Mouse (Mus musculus) CH12.LX (cell line): Measurements from ENCODE around the gene Klhl3.

Experiments used
- CHD1 ChIP-seq: IDR thresholded peaks from 2 replicates; pipeline ENCODE4 v1.6.1; 2012; ENCODE audit warnings: low read depth, low read length, improper control_type of control experiment, inconsistent platforms
- CTCF ChIP-seq, 2 experiments: IDR thresholded peaks in 1 of 2; conservative IDR thresholded peaks in 1 of 2; 2 replicates each; pipeline ENCODE4 v1.5.1; 2011 to 2012; ENCODE audit warnings: low read depth in 2 of 2, low read length in 2 of 2, improper control_type of control experiment in 1 of 2, inconsistent platforms in 1 of 2, mild to moderate bottlenecking in 1 of 2, moderate library complexity in 1 of 2
- EP300 ChIP-seq: IDR thresholded peaks from 2 replicates; pipeline ENCODE4 v1.6.1; 2011; ENCODE audit warnings: low read length, improper control_type of control experiment
- MAFK ChIP-seq: IDR thresholded peaks from 2 replicates; pipeline ENCODE4 v1.6.1; 2011; ENCODE audit warnings: low read length, improper control_type of control experiment; ENCODE audit not compliant: insufficient replicate concordance
- MAZ ChIP-seq: IDR thresholded peaks from 2 replicates; pipeline ENCODE4 v1.6.1; 2012; ENCODE audit warnings: low read depth, mild to moderate bottlenecking, inconsistent platforms, low read length, improper control_type of control experiment, moderate library complexity
- MYC ChIP-seq: IDR thresholded peaks from 2 replicates; pipeline ENCODE4 v1.6.1; 2011; ENCODE audit warnings: low read depth, mild to moderate bottlenecking, improper control_type of control experiment, low read length
- NELFE ChIP-seq: IDR thresholded peaks from 2 replicates; pipeline ENCODE4 v1.6.1; 2011; ENCODE audit warnings: low read depth, low read length, improper control_type of control experiment
- POLR2A ChIP-seq: IDR thresholded peaks from 2 replicates; pipeline ENCODE4 v1.6.1; 2011; ENCODE audit warnings: low read depth, mild to moderate bottlenecking, improper control_type of control experiment, low read length
- RAD21 ChIP-seq: IDR thresholded peaks from 2 replicates; pipeline ENCODE4 v1.6.1; 2011; ENCODE audit warnings: low read depth, mild to moderate bottlenecking, low read length, improper control_type of control experiment, moderate library complexity
- SIN3A ChIP-seq: IDR thresholded peaks from 2 replicates; pipeline ENCODE4 v1.6.1; 2012; ENCODE audit warnings: low read length, improper control_type of control experiment, inconsistent platforms
- TBP ChIP-seq: conservative IDR thresholded peaks from 2 replicates; pipeline ENCODE4 v1.6.1; 2011; ENCODE audit warnings: low read depth, low read length, improper control_type of control experiment
- ZC3H11A ChIP-seq: IDR thresholded peaks from 2 replicates; pipeline ENCODE4 v1.6.1; 2012; ENCODE audit warnings: low read depth, mild to moderate bottlenecking, inconsistent platforms, low read length, improper control_type of control experiment
- ZMIZ1 ChIP-seq: IDR thresholded peaks from 2 replicates; pipeline ENCODE4 v1.6.1; 2012; ENCODE audit warnings: low read depth, mild to moderate bottlenecking, inconsistent platforms, low read length, improper control_type of control experiment
- ZNF384 ChIP-seq: IDR thresholded peaks from 2 replicates; pipeline ENCODE4 v1.6.1; 2012; ENCODE audit warnings: low read depth, low read length, improper control_type of control experiment, inconsistent platforms

GRCm38 (mm10) chr13:57980679-57981078, 132.7 kb downstream of the Klhl3 start:
- no peak for TF ChIP-seq CTCF (conservative IDR thresholded peaks at IDR 0.05 in 1 of 2, IDR thresholded peaks at IDR 0.05 in 1 of 2; ENCODE audit: low read depth in 2 of 2, low read length in 2 of 2)
- no peak for TF ChIP-seq SIN3A
- no peak for TF ChIP-seq MYC
- no peak for TF ChIP-seq CHD1
- no peak for TF ChIP-seq EP300
- no peak for TF ChIP-seq ZC3H11A
- no peak for TF ChIP-seq ZMIZ1
- no peak for TF ChIP-seq MAFK
- TF ChIP-seq NELFE = no peak
- no peak for TF ChIP-seq POLR2A
- TF ChIP-seq MAZ = no peak
- no peak for TF ChIP-seq RAD21
- no peak for TF ChIP-seq ZNF384
- no peak for TF ChIP-seq TBP
